In the genomic region with DNA sequence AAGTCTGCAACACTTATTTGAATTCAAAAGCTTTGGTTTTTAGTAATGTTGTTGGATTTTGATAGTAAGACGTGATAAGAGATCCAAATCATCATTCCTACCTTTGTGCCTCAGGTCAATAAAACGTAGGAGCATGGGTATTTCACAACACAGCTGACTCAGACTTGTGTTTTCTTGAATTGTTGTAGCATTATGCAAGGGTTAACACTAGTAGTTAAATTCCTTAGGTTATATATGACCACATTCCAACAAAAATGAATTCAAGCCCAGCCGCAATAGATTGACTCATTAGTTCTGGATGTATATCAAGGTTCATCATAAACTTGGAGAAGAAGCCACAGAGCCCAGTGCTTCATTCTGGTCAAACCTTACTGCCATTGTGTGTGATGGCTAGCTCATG, we compare ENCODE assay signal across 20 mouse cellular contexts.
"Had no signal": no experiment of that assay in that cellular context is flagged by ENCODE, and none has a peak within 500 bp of the region (broad histone marks: within the 10 kb centered on the region; RNA-seq: fewer than 3 reads in every experiment).

No protein-coding gene starts in this region.

- H3K4me3 ChIP-seq: lung, embryonic 15.5 days; megakaryocyte, embryonic 14.5 days; midbrain, embryonic 13.5 days; midbrain, embryonic 15.5 days; neural tube, embryonic 13.5 days; neural tube, embryonic 15.5 days had no signal

- H3K4me2 ChIP-seq: lung, embryonic 15.5 days; midbrain, embryonic 11.5 days; midbrain, embryonic 13.5 days; midbrain, embryonic 15.5 days; neural tube, embryonic 13.5 days; neural tube, embryonic 15.5 days had no signal

- ATAC-seq: lung, postnatal 0 days; midbrain, embryonic 13.5 days; midbrain, embryonic 15.5 days had no signal

- H3K9ac ChIP-seq: lung, embryonic 15.5 days; midbrain, embryonic 13.5 days; midbrain, embryonic 15.5 days; neural tube, embryonic 13.5 days; neural tube, embryonic 15.5 days had no signal

- H3K27me3 ChIP-seq: lung, embryonic 15.5 days; megakaryocyte, embryonic 14.5 days; midbrain, embryonic 13.5 days; midbrain, embryonic 15.5 days; neural tube, embryonic 13.5 days; neural tube, embryonic 15.5 days had no signal

- H3K27ac ChIP-seq: lung, embryonic 15.5 days; macrophage; midbrain, embryonic 13.5 days; midbrain, embryonic 15.5 days; neural tube, embryonic 13.5 days; neural tube, embryonic 15.5 days had no signal

- H3K4me1 ChIP-seq: midbrain, embryonic 13.5 days; midbrain, embryonic 15.5 days had no signal

- H3K9me3 ChIP-seq: lung, embryonic 15.5 days; megakaryocyte, embryonic 14.5 days; midbrain, embryonic 13.5 days; midbrain, embryonic 15.5 days; neural tube, embryonic 13.5 days; neural tube, embryonic 15.5 days had no signal

- DNase-seq: lung, adult 2 months; lung, postnatal 14 days; lung, postnatal 36 days; retina, postnatal 1 day; right cerebral cortex, adult 18-20 months; right cerebral cortex, postnatal 25 days; right cerebral cortex, postnatal 4 days; spleen, adult 18-20 months; thymus, adult 18-20 months; thymus, postnatal 14 days; thymus, postnatal 36 days had no signal

- H3K36me3 ChIP-seq: lung, embryonic 15.5 days; midbrain, embryonic 13.5 days; midbrain, embryonic 15.5 days; neural tube, embryonic 13.5 days; neural tube, embryonic 15.5 days had no signal
